Mouse (Mus musculus) bone marrow macrophage, adult 2 months (primary cell): Measurements from ENCODE around the gene Lhx8. TPM values are rescaled to one million over a fixed set of nuclear protein-coding genes. Genes with fewer than 3 reads are reported as not detected.

Source experiments
- H3K27ac ChIP-seq: 2 replicates; pipeline ENCODE4 v1.5.1; 2012; ENCODE audit warnings: low read depth, low read length; ENCODE audit not compliant: insufficient read depth
- H3K4me1 ChIP-seq: 2 replicates; pipeline ENCODE4 v1.6.1; 2012; ENCODE audit warnings: low read length; ENCODE audit not compliant: control insufficient read depth, insufficient read depth
- H3K4me3 ChIP-seq: 2 replicates; pipeline ENCODE4 v1.5.1; 2012; ENCODE audit warnings: mild to moderate bottlenecking, low read length, moderate library complexity; ENCODE audit not compliant: insufficient read depth
- CTCF ChIP-seq: IDR thresholded peaks from 2 replicates; pipeline ENCODE4 v1.5.1; 2012; ENCODE audit warnings: low read depth, mild to moderate bottlenecking, low read length, moderate library complexity
- POLR2A ChIP-seq: IDR thresholded peaks from 2 replicates; pipeline ENCODE4 v1.6.1; 2012; ENCODE audit warnings: mild to moderate bottlenecking, low read depth, low read length, borderline replicate concordance
- polyA plus RNA-seq: library from polyadenylated mRNA; stranded (reverse); fragments of >200 nt; gene quantifications from 2 replicates; pipeline ENCODE4 v1.2.4, GENCODE M21; 2012; ENCODE audit not compliant: missing spikeins, insufficient read depth, insufficient read length

Gene Lhx8
- polyA plus RNA-seq: not detected in 2 replicates

GRCm38 (mm10) chr3:154330181-154331002 is at the start of gene Lhx8:
Gene Lhx8 (minus strand): TSS chr3:154330659.
- Histone ChIP-seq H3K4me3 (peak within 1 kb of the TSS; percentile 52), H3K27ac (no peak within 1 kb of the TSS), H3K4me1 (peaks cover 12% of the 10 kb centered on the region; the same call in 1 of the 2 replicates)
- no peak for TF ChIP-seq POLR2A

- no peak for TF ChIP-seq POLR2A
- TF ChIP-seq CTCF: no peak
- Histone ChIP-seq H3K27ac (no peak overlapping the region), H3K4me1 (peaks cover 3% of the 10 kb centered on the region; the same call in 1 of the 2 replicates), H3K4me3 (no peak overlapping the region)
Measured at GRCm38 (mm10) chr3:154373536-154373935, 43.1 kb upstream of the Lhx8 start.

GRCm38 (mm10) chr3:154372688-154373087 is 42.2 kb upstream of the Lhx8 start:
- Histone ChIP-seq H3K4me1 (peaks cover 3% of the 10 kb centered on the region; the same call in 1 of the 2 replicates), H3K4me3 (no peak overlapping the region), H3K27ac (no peak overlapping the region)
- TF ChIP-seq POLR2A (no peak), CTCF (no peak)

- Histone ChIP-seq H3K27ac (no peak overlapping the region), H3K4me3 (no peak overlapping the region), H3K4me1 (no peaks in the 10 kb centered on the region)
- TF ChIP-seq POLR2A (no peak), CTCF (no peak)
Measured at GRCm38 (mm10) chr3:154367327-154367726, 36.9 kb upstream of the Lhx8 start.

GRCm38 (mm10) chr3:154364604-154365209 is 34.2 kb upstream of the Lhx8 start:
- Histone ChIP-seq H3K4me3 (no peak overlapping the region), H3K27ac (no peak overlapping the region), H3K4me1 (no peaks in the 10 kb centered on the region)
- TF ChIP-seq CTCF: peak; percentile 27; the same call in 1 of the 2 replicates
- no peak for TF ChIP-seq POLR2A

GRCm38 (mm10) chr3:154363507-154363906 is 33.0 kb upstream of the Lhx8 start:
- H3K27ac ChIP-seq: no peak overlapping the region
- TF ChIP-seq POLR2A (no peak), CTCF (no peak)
- no peak overlapping the region for H3K4me3 ChIP-seq
- H3K4me1 ChIP-seq: no peaks in the 10 kb centered on the region

- Histone ChIP-seq H3K27ac (no peak overlapping the region), H3K4me3 (no peak overlapping the region), H3K4me1 (no peaks in the 10 kb centered on the region)
- TF ChIP-seq POLR2A (no peak), CTCF (no peak)
Measured at GRCm38 (mm10) chr3:154359231-154359630, 28.8 kb upstream of the Lhx8 start.

GRCm38 (mm10) chr3:154340294-154340914 is 9.9 kb upstream of the Lhx8 start:
- H3K4me1 ChIP-seq: no peaks in the 10 kb centered on the region
- no peak overlapping the region for H3K27ac ChIP-seq
- no peak for TF ChIP-seq POLR2A
- H3K4me3 ChIP-seq: no peak overlapping the region

GRCm38 (mm10) chr3:154339649-154340260 is 9.3 kb upstream of the Lhx8 start:
- H3K4me1 ChIP-seq: no peaks in the 10 kb centered on the region
- TF ChIP-seq CTCF: no peak
- TF ChIP-seq POLR2A: no peak
- no peak overlapping the region for H3K27ac ChIP-seq
- no peak overlapping the region for H3K4me3 ChIP-seq
